Mouse (Mus musculus): ENCODE results near the gene Yipf3. TPM values are rescaled to one million over a fixed set of nuclear protein-coding genes. Genes with fewer than 3 reads are reported as not detected.

Gene Yipf3
- polyA plus RNA-seq, 1 experiment from 2014 or later = 66.6 TPM

- Histone ChIP-seq H3K4me3 (no peak overlapping the region), H3K9me3 (no peaks in the 10 kb centered on the region), H3K27me3 (replicated peaks; ENCODE audit: low read depth, poor library complexity, severe bottlenecking) (no peaks in the 10 kb centered on the region), H3K36me3 (replicated peaks) (peaks cover 99% of the 10 kb centered on the region), H3K4me1 (peaks cover 17% of the 10 kb centered on the region), H3K27ac (replicated peaks) (no peak overlapping the region)
- DNase-seq (ENCODE audit: low spot score) = no peak
- WGBS = 84% methylated on average over 5 of the region's 5 CpGs
Measured at GRCm38 (mm10) chr17:46262201-46262694, 14.4 kb downstream of the Yipf3 start.

DNA sequence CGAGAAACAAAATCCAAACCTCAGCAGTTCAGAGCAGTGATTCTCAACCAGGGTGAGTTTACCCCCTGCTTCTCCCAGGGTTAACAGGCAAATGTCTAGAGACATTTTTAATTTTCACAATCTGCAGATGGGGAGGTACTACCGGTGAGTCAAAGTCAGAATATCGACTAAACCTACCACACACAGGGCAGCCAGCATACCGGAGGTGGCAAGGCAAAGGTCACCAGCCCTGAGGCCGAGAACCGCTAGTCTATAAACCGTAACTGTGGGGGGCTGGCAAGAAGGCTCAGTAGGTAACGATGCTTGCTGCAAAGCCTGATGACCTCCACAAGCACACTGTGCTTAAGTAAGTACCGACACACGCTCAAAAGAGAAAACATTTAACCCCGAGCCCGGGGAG lies 17.6 kb downstream of the Yipf3 start:
- no peak overlapping the region for H3K4me3 ChIP-seq
- DNase-seq (ENCODE audit: low spot score) = no peak
- H3K36me3 ChIP-seq (replicated peaks) = peaks cover 99% of the 10 kb centered on the region
- no peak overlapping the region for H3K27ac ChIP-seq (replicated peaks)
- H3K27me3 ChIP-seq (replicated peaks; ENCODE audit: low read depth, poor library complexity, severe bottlenecking) = no peaks in the 10 kb centered on the region
- peaks cover 37% of the 10 kb centered on the region for H3K4me1 ChIP-seq
- 80% methylated on average over 12 of the region's 12 CpGs for WGBS
- H3K9me3 ChIP-seq = no peaks in the 10 kb centered on the region

- Histone ChIP-seq H3K27me3 (replicated peaks; ENCODE audit: low read depth, poor library complexity, severe bottlenecking) (no peaks in the 10 kb centered on the region), H3K4me3 (no peak overlapping the region), H3K4me1 (peaks cover 37% of the 10 kb centered on the region), H3K36me3 (replicated peaks) (peaks cover 99% of the 10 kb centered on the region), H3K27ac (replicated peaks) (no peak overlapping the region), H3K9me3 (no peaks in the 10 kb centered on the region)
- WGBS = 21% methylated on average over 14 of the region's 14 CpGs
- peak; percentile 85 for DNase-seq (ENCODE audit: low spot score)
Measured at GRCm38 (mm10) chr17:46265918-46266618, 18.2 kb downstream of the Yipf3 start.

GRCm38 (mm10) chr17:46266986-46267385 lies 19.1 kb downstream of the Yipf3 start:
- Histone ChIP-seq H3K27me3 (replicated peaks; ENCODE audit: low read depth, poor library complexity, severe bottlenecking) (no peaks in the 10 kb centered on the region), H3K4me1 (peaks cover 41% of the 10 kb centered on the region), H3K27ac (replicated peaks) (0 out of 2 replicates have a peak overlapping the region, but pooled peaks have one; percentile 2), H3K4me3 (no peak overlapping the region), H3K9me3 (no peaks in the 10 kb centered on the region), H3K36me3 (replicated peaks) (peaks cover 99% of the 10 kb centered on the region)
- 59% methylated on average over 6 of the region's 6 CpGs for WGBS
- no peak for DNase-seq (ENCODE audit: low spot score)

DNA sequence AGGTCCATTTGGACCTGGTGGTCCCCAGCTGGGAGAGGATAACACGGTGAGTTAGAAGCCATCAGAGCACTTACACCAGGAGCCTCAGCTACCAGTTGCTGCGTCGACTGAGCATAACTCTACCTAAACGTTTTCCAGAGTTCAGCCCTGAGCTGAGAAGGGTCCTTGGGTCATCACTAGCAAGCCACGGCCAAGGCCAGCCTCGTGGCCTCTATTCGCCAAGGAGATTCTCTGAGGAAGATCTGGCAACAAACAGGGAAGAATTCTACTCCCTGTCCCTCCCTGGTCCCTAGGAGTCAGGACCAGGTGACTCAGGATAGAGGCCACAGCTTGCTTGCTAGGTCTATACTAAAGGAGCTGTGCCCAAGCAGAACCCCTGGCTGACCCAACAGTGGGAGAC lies 19.6 kb downstream of the Yipf3 start:
- Histone ChIP-seq H3K27ac (replicated peaks) (no peak overlapping the region), H3K4me1 (peaks cover 46% of the 10 kb centered on the region), H3K27me3 (replicated peaks; ENCODE audit: low read depth, poor library complexity, severe bottlenecking) (no peaks in the 10 kb centered on the region), H3K36me3 (replicated peaks) (peaks cover 99% of the 10 kb centered on the region), H3K4me3 (no peak overlapping the region), H3K9me3 (no peaks in the 10 kb centered on the region)
- WGBS = 87% methylated on average over 7 of the region's 7 CpGs
- no peak for DNase-seq (ENCODE audit: low spot score)

DNA sequence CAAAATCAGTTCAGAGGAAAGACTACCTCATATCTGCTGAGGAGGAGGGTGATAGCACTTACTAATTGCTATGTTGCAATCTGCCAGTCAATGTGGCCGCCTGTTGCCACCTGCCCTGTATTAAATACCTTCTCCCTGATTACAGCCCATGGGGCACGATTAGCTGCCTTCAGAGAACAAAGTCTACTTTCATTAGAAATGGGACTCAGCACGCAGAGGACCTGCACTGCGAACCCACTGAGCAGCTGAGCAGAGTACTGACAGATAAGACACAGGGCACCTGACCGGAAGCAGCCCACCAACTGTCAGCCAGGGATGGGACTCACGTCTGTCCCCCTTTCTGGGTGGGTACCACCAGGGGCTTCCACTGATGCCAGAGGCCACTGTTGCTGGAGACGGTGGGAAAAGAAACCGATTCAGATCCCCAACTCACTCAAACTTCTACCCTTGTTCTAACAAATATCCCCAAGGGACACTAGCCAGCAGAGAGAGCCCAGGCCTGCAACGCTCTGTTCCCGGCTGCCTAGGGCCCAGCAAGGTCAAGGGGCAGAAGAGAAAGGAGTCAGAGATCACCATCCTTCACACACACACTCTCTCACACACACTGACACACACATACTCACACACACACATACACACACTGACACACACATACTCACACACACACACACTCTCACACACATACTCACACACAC lies 20.3 kb downstream of the Yipf3 start:
- WGBS = 68% methylated on average over 10 of the region's 10 CpGs
- H3K4me1 ChIP-seq = peaks cover 51% of the 10 kb centered on the region
- no peaks in the 10 kb centered on the region for H3K27me3 ChIP-seq (replicated peaks; ENCODE audit: low read depth, poor library complexity, severe bottlenecking)
- H3K4me3 ChIP-seq = no peak overlapping the region
- no peak overlapping the region for H3K27ac ChIP-seq (replicated peaks)
- H3K9me3 ChIP-seq = no peaks in the 10 kb centered on the region
- H3K36me3 ChIP-seq (replicated peaks) = peaks cover 99% of the 10 kb centered on the region
- no peak for DNase-seq (ENCODE audit: low spot score)

DNA sequence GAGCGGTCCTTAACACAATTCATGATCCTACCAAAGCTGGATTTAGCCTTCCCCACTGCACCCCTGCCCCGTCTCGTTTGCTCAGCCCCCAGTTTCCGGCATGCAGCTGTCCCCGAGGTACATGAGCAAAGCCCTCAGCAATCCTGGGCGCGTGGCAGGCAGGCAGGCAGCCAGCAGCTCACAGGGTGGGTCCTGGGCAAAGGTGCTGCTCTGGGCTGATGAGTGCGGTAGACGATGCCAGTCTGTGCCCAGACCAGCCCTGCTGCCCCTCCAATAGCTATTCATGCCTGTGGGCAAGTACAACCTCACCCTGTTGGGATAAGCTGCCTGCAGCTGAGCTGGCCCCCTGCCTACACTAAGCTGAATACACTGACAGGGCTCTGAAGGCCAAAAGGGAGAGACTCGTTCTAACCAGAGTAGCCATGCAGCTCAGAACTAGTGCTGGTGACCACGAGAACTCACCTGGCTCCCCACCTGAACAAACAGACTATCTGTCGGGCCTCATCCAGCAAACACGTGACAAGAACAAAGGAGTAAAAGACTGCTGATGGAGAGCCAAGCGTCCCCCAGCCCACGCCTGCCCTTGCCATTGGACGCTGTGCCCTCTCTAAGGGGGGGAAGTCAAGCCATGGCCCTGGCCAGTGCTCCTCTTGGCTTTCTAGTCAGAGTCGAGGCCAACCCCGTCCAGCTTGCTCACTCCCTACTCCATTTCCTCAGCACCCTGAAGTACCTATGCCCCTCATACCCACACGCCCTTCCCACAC lies 22.1 kb downstream of the Yipf3 start:
- Histone ChIP-seq H3K4me1 (peaks cover 68% of the 10 kb centered on the region), H3K27ac (replicated peaks) (no peak overlapping the region), H3K36me3 (replicated peaks) (peaks cover 97% of the 10 kb centered on the region), H3K9me3 (no peaks in the 10 kb centered on the region), H3K27me3 (replicated peaks; ENCODE audit: low read depth, poor library complexity, severe bottlenecking) (no peaks in the 10 kb centered on the region), H3K4me3 (no peak overlapping the region)
- 90% methylated on average over 19 of the region's 19 CpGs for WGBS
- no peak for DNase-seq (ENCODE audit: low spot score)

- WGBS = 77% methylated on average over 2 of the region's 2 CpGs
- Histone ChIP-seq H3K27ac (replicated peaks) (no peak overlapping the region), H3K36me3 (replicated peaks) (peaks cover 95% of the 10 kb centered on the region), H3K4me1 (peaks cover 62% of the 10 kb centered on the region), H3K4me3 (no peak overlapping the region), H3K9me3 (no peaks in the 10 kb centered on the region), H3K27me3 (replicated peaks; ENCODE audit: low read depth, poor library complexity, severe bottlenecking) (no peaks in the 10 kb centered on the region)
- DNase-seq (ENCODE audit: low spot score) = no peak
Measured at GRCm38 (mm10) chr17:46272058-46272457, 24.2 kb downstream of the Yipf3 start.

- Histone ChIP-seq H3K27ac (replicated peaks) (no peak overlapping the region), H3K4me3 (no peak overlapping the region), H3K9me3 (no peaks in the 10 kb centered on the region), H3K27me3 (replicated peaks; ENCODE audit: low read depth, poor library complexity, severe bottlenecking) (no peaks in the 10 kb centered on the region), H3K36me3 (replicated peaks) (peaks cover 95% of the 10 kb centered on the region), H3K4me1 (peaks cover 62% of the 10 kb centered on the region)
- WGBS = 79% methylated on average over 5 of the region's 5 CpGs
- no peak for DNase-seq (ENCODE audit: low spot score)
Measured at GRCm38 (mm10) chr17:46272675-46273074, 24.8 kb downstream of the Yipf3 start.

- peaks cover 64% of the 10 kb centered on the region for H3K4me1 ChIP-seq
- peak overlapping the region; percentile 71 for H3K27ac ChIP-seq (replicated peaks)
- H3K27me3 ChIP-seq (replicated peaks; ENCODE audit: low read depth, poor library complexity, severe bottlenecking) = no peaks in the 10 kb centered on the region
- WGBS = 33% methylated on average over 1 of the region's 1 CpGs
- no peak for DNase-seq (ENCODE audit: low spot score)
- H3K36me3 ChIP-seq (replicated peaks) = peaks cover 94% of the 10 kb centered on the region
- 0 out of 2 replicates have a peak overlapping the region, but pooled peaks have one; percentile 20 for H3K4me3 ChIP-seq
- no peaks in the 10 kb centered on the region for H3K9me3 ChIP-seq
Measured at GRCm38 (mm10) chr17:46273803-46274236, 25.9 kb downstream of the Yipf3 start.

DNA sequence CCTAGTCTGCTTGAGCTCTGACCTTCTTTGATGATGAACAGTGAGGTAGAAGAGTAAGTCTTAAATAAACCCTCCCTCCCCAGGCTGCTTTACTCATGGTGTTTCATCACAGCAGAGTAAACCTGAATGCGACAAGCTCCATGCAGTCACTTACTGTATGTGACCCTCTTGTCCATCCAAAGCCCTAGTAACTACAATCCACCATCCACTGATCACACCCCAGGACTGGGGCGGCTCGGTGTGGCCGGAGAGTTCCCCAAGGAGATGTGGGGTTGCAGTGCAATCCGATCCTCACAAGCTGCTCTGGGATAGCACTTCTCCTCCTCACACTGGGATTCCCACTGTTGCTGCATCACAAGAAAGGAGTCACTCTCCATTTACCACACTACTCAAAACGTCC lies 26.6 kb downstream of the Yipf3 start:
- Histone ChIP-seq H3K27me3 (replicated peaks; ENCODE audit: low read depth, poor library complexity, severe bottlenecking) (no peaks in the 10 kb centered on the region), H3K27ac (replicated peaks) (peak overlapping the region; percentile 71), H3K4me1 (peaks cover 67% of the 10 kb centered on the region), H3K4me3 (peak overlapping the region; percentile 26; the same call in 1 of the 2 replicates), H3K36me3 (replicated peaks) (peaks cover 94% of the 10 kb centered on the region), H3K9me3 (no peaks in the 10 kb centered on the region)
- 44% methylated on average over 6 of the region's 6 CpGs for WGBS
- no peak for DNase-seq (ENCODE audit: low spot score)

GRCm38 (mm10) chr17:46275034-46275433 lies 27.2 kb downstream of the Yipf3 start:
- no peak overlapping the region for H3K4me3 ChIP-seq
- no peak overlapping the region; the same call in 1 of the 2 replicates for H3K27ac ChIP-seq (replicated peaks)
- H3K4me1 ChIP-seq = peaks cover 63% of the 10 kb centered on the region
- no peaks in the 10 kb centered on the region for H3K27me3 ChIP-seq (replicated peaks; ENCODE audit: low read depth, poor library complexity, severe bottlenecking)
- WGBS = 83% methylated on average over 6 of the region's 6 CpGs
- peaks cover 94% of the 10 kb centered on the region for H3K36me3 ChIP-seq (replicated peaks)
- no peak for DNase-seq (ENCODE audit: low spot score)
- no peaks in the 10 kb centered on the region for H3K9me3 ChIP-seq

Data from embryonic facial prominence, embryonic 10.5 days (tissue).